Mouse (Mus musculus): ENCODE measurements around the gene Olfr166. TPM values are rescaled to one million over a fixed set of nuclear protein-coding genes. Genes with fewer than 3 reads are reported as not detected.
"Not testable (repeated sequence)": the region's sequence is repeated elsewhere in the genome, so short reads cannot be mapped to it uniquely, and the experiment has no call there.

Gene Olfr166
- polyA plus RNA-seq (2012; fragmentation: generic; extraction: Trizol) = not detected
- long read RNA-seq, experiment 1 = 0 reads
- long read RNA-seq, experiment 2 = 0 reads

DNA sequence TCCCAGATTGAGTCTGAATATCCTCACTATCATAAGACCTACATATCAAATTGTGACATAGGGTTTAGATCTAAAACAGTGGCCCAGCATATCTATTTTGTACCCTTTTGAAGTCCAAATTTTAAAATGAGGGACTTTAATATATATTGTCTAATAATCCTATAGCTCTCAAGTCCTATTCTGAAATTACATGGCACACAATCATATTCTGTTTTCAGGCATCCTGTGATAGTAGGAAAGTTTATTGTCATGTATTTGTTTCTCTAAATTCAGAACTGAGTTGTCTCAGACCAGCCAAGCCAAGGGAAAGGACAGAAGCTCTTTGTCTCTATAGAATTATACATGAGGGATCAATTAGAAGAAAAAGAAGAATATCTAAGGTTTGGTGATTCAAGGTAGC lies at the start of gene Olfr166:
Olfr166 (plus strand) TSS at position 301 of the 400 bp plus-strand sequence.
- no peak within 1 kb of the TSS for H3ac ChIP-seq (ENCODE audit: control insufficient read depth, insufficient read length, low read depth)
- no peaks in the 10 kb centered on the region for H3K36me3 ChIP-seq (ENCODE audit: control insufficient read depth, insufficient read depth)
- no peak within 1 kb of the TSS for H3K4me3 ChIP-seq (ENCODE audit: insufficient read depth, poor library complexity, severe bottlenecking)
- TF ChIP-seq FOSL1 (IDR thresholded peaks at IDR 0.05; ENCODE audit: insufficient read depth, low read length, poor library complexity, severe bottlenecking) (no peak), MYOG (IDR thresholded peaks at IDR 0.05; ENCODE audit: control insufficient read depth, extremely low read depth, insufficient read length) (no peak)
- no peaks in the 10 kb centered on the region for H3K27me3 ChIP-seq (ENCODE audit: control insufficient read depth, insufficient read depth, insufficient read length)
- no peaks in the 10 kb centered on the region for H3K79me2 ChIP-seq (ENCODE audit: control insufficient read depth, insufficient read depth)
- H3K79me3 ChIP-seq (ENCODE audit: low read depth) = no peaks in the 10 kb centered on the region

DNA sequence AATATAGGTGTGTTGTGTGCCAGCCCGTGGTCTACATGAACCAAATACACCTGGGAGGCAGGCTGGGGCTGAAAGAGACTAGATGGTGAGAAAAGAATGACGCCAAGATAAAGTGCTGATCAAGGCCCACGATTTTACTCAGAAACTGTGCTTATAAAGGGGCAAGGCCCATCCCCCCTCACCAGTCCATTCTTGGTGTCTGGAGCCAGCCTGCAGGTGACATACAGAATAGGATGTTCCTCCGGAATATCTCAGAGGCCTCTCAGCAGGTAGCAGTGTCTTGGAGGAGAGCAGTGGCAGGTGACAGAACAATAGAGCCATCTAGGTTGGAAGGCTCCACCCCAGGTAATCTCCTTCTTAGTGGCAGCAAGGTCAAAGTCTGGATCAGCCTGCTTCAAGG lies 24.8 kb upstream of the Olfr166 start:
- H3K4me3 ChIP-seq (ENCODE audit: insufficient read depth, poor library complexity, severe bottlenecking); H3K27me3 ChIP-seq (ENCODE audit: control insufficient read depth, insufficient read depth, insufficient read length); H3K36me3 ChIP-seq (ENCODE audit: control insufficient read depth, insufficient read depth); H3K79me2 ChIP-seq (ENCODE audit: control insufficient read depth, insufficient read depth); H3K79me3 ChIP-seq (ENCODE audit: low read depth); H3ac ChIP-seq (ENCODE audit: control insufficient read depth, insufficient read length, low read depth): not testable (repeated sequence)

DNA sequence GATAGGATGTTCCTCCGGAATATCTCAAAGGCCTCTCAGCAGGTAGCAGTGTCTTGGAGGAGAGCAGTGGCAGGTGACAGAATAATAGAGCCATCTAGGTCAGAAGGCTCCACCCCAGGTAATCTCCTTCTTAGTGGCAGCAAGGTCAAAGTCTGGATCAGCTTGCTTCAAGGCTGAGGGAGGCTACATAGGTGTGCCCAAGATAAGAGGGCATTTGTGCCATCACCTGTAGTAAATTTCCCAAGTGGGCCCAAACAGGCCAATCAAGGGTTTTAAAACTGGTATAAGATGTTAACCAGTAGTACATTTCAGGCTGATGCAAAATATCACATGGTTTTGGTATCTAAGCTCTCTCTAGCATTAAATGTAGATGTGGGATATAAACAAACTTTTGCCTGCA lies 19.1 kb upstream of the Olfr166 start:
- Histone ChIP-seq H3ac (ENCODE audit: control insufficient read depth, insufficient read length, low read depth) (no peak overlapping the region), H3K4me3 (ENCODE audit: insufficient read depth, poor library complexity, severe bottlenecking) (no peak overlapping the region), H3K79me3 (ENCODE audit: low read depth) (no peaks in the 10 kb centered on the region), H3K36me3 (ENCODE audit: control insufficient read depth, insufficient read depth) (no peaks in the 10 kb centered on the region), H3K79me2 (ENCODE audit: control insufficient read depth, insufficient read depth) (no peaks in the 10 kb centered on the region), H3K27me3 (ENCODE audit: control insufficient read depth, insufficient read depth, insufficient read length) (no peaks in the 10 kb centered on the region)
- TF ChIP-seq CEBPB (IDR thresholded peaks at IDR 0.05; ENCODE audit: low read depth) (no peak), USF1 (IDR thresholded peaks at IDR 0.05; ENCODE audit: low read depth) (no peak), CTCF (IDR thresholded peaks at IDR 0.05; ENCODE audit: control insufficient read depth, insufficient read depth, insufficient read length) (no peak), FOSL1 (IDR thresholded peaks at IDR 0.05; ENCODE audit: insufficient read depth, low read length, poor library complexity, severe bottlenecking) (no peak), MYOD1 (IDR thresholded peaks at IDR 0.05; ENCODE audit: control insufficient read depth, insufficient read length, low read depth) (no peak), MAX (IDR thresholded peaks at IDR 0.05) (no peak), MYOG (IDR thresholded peaks at IDR 0.05; ENCODE audit: control insufficient read depth, extremely low read depth, insufficient read length) (no peak)

DNA sequence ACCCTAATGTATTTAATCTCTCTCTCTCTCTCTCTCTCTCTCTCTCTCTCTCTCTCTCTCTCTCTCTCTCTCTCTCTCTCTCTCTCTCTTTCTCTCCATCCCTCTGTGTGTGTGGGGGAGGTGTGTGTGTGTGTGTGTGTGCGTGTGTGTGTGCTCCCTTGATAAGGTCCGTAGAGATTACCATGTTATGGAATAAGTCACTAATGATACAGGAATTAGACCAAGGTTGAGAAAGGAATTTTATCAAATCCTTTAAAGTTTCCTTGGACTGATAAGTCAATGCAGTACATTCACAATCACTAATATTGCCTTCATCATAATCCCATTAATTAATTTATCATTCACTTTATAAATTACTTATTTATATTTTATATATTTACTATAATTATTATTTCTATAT lies 38.7 kb downstream of the Olfr166 start, which contains the start of gene Olfr167:
Olfr167 (minus strand) TSS at position 101 of the 400 bp plus-strand sequence.
- H3K36me3 ChIP-seq (ENCODE audit: control insufficient read depth, insufficient read depth) = no peaks in the 10 kb centered on the region
- TF ChIP-seq CEBPB (IDR thresholded peaks at IDR 0.05; ENCODE audit: low read depth) (no peak), USF1 (IDR thresholded peaks at IDR 0.05; ENCODE audit: low read depth) (no peak), MYOD1 (IDR thresholded peaks at IDR 0.05; ENCODE audit: control insufficient read depth, insufficient read length, low read depth) (no peak), CTCF (IDR thresholded peaks at IDR 0.05; ENCODE audit: control insufficient read depth, insufficient read depth, insufficient read length) (no peak), MAX (IDR thresholded peaks at IDR 0.05) (no peak), MYOG (IDR thresholded peaks at IDR 0.05; ENCODE audit: control insufficient read depth, extremely low read depth, insufficient read length) (no peak), FOSL1 (IDR thresholded peaks at IDR 0.05; ENCODE audit: insufficient read depth, low read length, poor library complexity, severe bottlenecking) (no peak)
- no peaks in the 10 kb centered on the region for H3K79me2 ChIP-seq (ENCODE audit: control insufficient read depth, insufficient read depth)
- H3K79me3 ChIP-seq (ENCODE audit: low read depth) = no peaks in the 10 kb centered on the region
- H3K27me3 ChIP-seq (ENCODE audit: control insufficient read depth, insufficient read depth, insufficient read length) = no peaks in the 10 kb centered on the region
- H3ac ChIP-seq (ENCODE audit: control insufficient read depth, insufficient read length, low read depth) = no peak within 1 kb of the TSS
- no peak within 1 kb of the TSS for H3K4me3 ChIP-seq (ENCODE audit: insufficient read depth, poor library complexity, severe bottlenecking)

DNA sequence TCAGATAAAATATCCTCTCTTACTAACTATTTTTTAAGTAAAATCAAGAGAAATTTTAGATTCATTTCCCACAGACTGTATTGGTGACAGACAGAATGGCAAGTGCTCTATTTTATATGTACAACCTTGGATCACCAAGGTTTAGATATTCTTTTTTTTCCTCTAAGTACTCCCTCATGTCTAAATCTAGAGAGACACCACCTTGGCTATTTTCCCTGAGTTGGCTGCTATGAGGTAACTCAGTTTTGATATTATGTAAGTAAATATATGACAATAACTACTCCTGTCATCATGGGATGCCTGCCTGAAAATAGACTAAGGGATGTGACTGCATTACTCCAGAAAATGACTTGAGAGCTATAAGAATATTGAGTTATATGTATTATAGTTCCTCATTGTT lies 52.0 kb downstream of the Olfr166 start, which contains the start of gene Olfr168:
Olfr168 (minus strand) TSS at position 101 of the 400 bp plus-strand sequence.
- H3ac ChIP-seq (ENCODE audit: control insufficient read depth, insufficient read length, low read depth) = no peak within 1 kb of the TSS
- no peaks in the 10 kb centered on the region for H3K79me2 ChIP-seq (ENCODE audit: control insufficient read depth, insufficient read depth)
- no peaks in the 10 kb centered on the region for H3K27me3 ChIP-seq (ENCODE audit: control insufficient read depth, insufficient read depth, insufficient read length)
- no peaks in the 10 kb centered on the region for H3K79me3 ChIP-seq (ENCODE audit: low read depth)
- TF ChIP-seq CTCF (IDR thresholded peaks at IDR 0.05; ENCODE audit: control insufficient read depth, insufficient read depth, insufficient read length) (no peak), MYOG (IDR thresholded peaks at IDR 0.05; ENCODE audit: control insufficient read depth, extremely low read depth, insufficient read length) (no peak)
- no peak within 1 kb of the TSS for H3K4me3 ChIP-seq (ENCODE audit: insufficient read depth, poor library complexity, severe bottlenecking)
- H3K36me3 ChIP-seq (ENCODE audit: control insufficient read depth, insufficient read depth) = no peaks in the 10 kb centered on the region

Other genes starting within 250 kb of the Olfr166 start
- not detected for gene Olfr164, start 169.6 kb upstream of the Olfr166 start, polyA plus RNA-seq (2012; fragmentation: generic; extraction: Trizol)
- not detected for gene Olfr165, start 60.6 kb upstream of the Olfr166 start, polyA plus RNA-seq (2012; fragmentation: generic; extraction: Trizol)
- gene Olfr167, start 38.6 kb downstream of the Olfr166 start, polyA plus RNA-seq (2012; fragmentation: generic; extraction: Trizol) = not detected
- gene Olfr168, start 51.9 kb downstream of the Olfr166 start, polyA plus RNA-seq (2012; fragmentation: generic; extraction: Trizol) = not detected
- gene Olfr169, start 88.1 kb downstream of the Olfr166 start, polyA plus RNA-seq (2012; fragmentation: generic; extraction: Trizol) = not detected
- gene Olfr170, start 128.2 kb downstream of the Olfr166 start, polyA plus RNA-seq (2012; fragmentation: generic; extraction: Trizol) = not detected
- not detected for gene Olfr171, start 146.2 kb downstream of the Olfr166 start, polyA plus RNA-seq (2012; fragmentation: generic; extraction: Trizol)
- not detected for gene Lamp3, start 222.7 kb downstream of the Olfr166 start, polyA plus RNA-seq (2012; fragmentation: generic; extraction: Trizol)

Data from C2C12 (cell line).